Mouse (Mus musculus) lung, postnatal 4 days (tissue): ENCODE data around the gene Il10.
"Not testable (repeated sequence)": the region's sequence is repeated elsewhere in the genome, so short reads cannot be mapped to it uniquely, and the experiment has no call there.

ENCODE experiments used
- DNase-seq, 2 experiments: peaks; one replicate each; pipeline ENCODE4 v3.0.0; 2021

Il10 gene

DNA sequence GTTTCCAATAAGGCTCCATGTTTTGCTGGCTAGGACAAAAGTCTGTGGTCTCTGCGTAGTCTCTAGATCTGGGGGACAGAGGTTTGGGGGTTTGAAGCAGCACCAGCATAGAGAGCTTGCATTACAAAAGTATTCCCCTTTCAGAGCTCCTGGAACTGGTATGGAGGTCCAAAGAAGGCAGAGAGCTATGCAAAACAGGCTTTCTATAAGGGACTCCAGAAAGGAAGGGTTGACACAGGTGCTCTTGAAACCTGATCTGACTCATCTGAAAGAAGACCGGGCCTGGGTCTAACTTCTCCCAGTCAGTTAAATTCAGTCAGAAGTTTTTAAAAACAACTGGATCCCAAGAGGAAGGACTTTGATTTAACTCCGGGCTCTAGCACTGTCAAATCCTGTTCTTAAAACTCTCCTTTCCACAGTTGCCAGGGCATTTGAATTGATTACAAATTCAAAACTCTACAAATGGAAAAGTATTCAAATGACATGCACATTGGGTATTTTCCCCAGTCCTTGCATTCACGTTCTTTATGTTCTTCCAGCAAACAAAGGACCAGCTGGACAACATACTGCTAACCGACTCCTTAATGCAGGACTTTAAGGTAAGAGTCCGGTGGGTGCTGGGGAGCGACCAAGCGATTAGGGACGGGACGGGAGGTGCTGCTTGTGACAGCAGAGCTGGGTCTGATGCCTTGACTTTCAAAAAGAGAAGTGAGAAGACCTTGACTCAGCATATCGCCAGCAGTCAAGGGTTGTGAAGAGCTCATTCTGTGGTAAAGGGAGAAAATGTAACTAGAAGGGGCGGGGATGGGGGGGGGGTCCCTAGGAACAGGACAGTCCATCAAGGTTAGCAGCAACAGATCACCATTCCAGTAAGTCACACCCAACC lies 1.0 kb downstream of the Il10 start:
- DNase-seq: no peak

DNA sequence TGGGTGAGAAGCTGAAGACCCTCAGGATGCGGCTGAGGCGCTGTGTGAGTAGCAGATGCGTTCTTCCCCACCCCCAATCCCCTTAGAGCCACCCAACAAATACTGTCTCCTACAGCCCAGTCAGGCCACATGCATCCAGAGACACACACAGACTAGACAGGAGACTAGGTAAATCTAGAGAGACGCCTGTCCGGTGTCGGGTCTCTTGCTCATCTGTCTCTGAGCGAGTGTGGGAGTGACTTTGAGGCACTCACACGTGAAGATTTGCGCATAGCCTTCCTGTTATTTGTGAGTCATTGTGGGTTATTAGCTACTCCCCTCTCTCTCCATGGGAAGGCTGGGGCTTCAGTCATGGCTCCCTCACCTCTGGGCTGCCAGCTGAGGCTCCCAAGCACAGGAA lies 1.8 kb downstream of the Il10 start:
- no peak for DNase-seq

GRCm38 (mm10) chr1:131021900-131022590 lies 2.4 kb downstream of the Il10 start:
- DNase-seq: no peak

- no peak for DNase-seq
Observed at GRCm38 (mm10) chr1:131022591-131023249, 3.1 kb downstream of the Il10 start.

- DNase-seq: not testable (repeated sequence)
Observed at GRCm38 (mm10) chr1:131023250-131023858, 3.7 kb downstream of the Il10 start.

DNA sequence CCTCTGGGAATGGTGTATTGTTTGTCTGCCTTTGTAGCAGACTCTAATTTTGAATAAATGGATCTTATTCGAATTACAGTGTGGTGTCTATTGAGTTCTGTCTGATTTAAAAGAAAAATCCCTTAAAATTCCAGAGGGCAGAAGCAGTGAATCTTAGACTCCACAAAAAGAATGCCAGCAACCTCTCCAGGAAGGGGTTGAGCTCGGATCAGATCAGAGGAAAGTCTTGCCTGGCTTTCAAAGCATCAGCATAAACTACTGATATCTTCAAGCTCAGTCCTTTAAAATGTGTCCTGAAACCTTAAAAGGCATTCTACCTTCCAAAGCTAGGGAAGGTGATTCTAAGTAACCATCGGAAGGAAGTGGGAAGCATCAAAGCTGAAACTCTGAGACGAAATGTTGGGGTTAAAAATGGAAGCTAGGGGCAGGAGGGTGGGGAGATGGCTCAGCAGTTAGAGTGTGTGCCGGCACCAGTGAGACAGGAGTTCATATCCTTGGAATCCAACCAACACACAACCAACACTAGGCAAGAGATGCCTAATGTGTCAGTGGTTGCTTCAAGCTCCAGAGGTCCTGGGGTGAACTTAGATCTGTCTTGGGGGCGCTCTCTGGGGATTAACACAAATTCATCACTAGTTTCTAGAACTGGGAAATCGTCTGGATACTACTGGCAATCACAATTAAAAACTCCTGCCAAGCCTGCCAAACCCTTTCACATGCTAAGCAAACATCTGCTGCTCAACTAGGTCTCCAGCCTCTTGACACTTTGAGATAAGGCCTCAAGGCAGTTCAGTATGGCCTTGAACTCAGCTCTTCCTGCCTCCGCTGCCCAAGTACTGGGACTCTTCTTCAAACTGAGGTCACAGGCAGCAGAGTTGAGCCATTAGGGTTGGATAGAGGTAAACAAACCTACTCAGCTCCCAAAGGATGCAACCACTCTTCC lies 5.5 kb downstream of the Il10 start:
- DNase-seq: no peak

GRCm38 (mm10) chr1:131025843-131026190 lies 6.2 kb downstream of the Il10 start:
- no peak for DNase-seq

GRCm38 (mm10) chr1:131029215-131029614 lies 9.6 kb downstream of the Il10 start:
- no peak for DNase-seq

DNA sequence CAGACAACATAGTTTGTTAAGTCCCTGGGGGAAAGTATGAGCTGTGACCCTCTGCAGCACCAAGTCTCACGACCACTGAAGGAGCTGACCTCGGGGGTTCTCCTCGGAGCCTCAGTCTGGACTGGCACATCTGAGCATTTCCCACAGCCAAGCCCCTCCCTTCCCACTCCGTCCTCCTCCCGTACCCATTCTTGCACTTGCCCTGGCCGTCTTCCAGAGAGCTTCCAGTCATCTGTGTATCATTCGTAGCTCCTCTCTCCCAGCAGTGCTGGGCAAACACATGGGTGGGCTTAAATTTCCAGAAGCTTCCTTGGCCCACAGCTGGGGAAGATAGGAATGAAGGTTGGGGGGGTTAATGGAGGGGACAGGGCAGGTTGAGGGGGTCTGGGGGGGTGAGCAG lies 10.6 kb downstream of the Il10 start:
- no peak for DNase-seq

DNA sequence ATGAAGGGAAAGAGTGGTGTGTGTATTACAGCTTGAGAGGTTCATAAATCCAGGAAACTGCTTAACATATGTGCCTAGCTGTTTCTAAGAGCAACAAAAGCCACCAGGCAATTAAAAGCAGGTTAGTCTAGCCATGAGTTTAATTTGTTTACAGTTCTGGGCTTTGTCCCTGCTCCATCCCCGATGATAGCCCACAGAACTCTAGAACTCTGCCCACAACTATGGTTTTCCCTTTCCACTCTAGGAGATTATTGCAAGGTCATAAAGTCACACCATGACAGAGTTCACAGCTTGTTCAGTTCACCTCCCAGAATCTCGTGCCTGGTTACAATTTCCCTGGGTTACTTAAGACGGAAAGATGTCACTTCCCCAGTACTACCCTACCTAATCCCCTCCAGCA lies 11.6 kb downstream of the Il10 start:
- DNase-seq: no peak

- no peak for DNase-seq
Observed at GRCm38 (mm10) chr1:131038001-131038400, 18.4 kb downstream of the Il10 start.

GRCm38 (mm10) chr1:131038415-131039017 lies 18.9 kb downstream of the Il10 start:
- no peak for DNase-seq

- DNase-seq: no peak
Observed at GRCm38 (mm10) chr1:131039479-131039878, 19.8 kb downstream of the Il10 start.

GRCm38 (mm10) chr1:131042263-131042662 lies 22.6 kb downstream of the Il10 start:
- no peak for DNase-seq

- no peak for DNase-seq
Observed at GRCm38 (mm10) chr1:131042721-131043120, 23.1 kb downstream of the Il10 start.

DNA sequence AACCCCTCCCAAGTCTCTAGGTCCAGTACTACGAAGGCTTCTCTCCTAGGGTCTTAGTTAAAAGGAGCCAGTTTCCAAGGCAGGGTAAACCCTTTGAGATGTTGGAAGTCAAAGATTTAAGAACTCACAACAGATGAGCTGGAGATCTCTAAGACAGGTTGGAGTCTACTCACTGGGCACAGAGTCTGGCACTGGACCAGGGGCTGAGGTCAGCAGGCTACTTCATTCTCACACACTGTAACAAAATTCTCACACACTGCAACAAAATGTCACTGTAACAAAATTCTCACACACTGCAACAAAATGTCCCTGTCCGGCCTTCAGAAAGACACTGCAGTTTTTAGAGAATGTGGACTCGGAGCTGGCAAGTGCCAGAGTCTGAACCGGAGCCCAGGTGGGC lies 24.0 kb downstream of the Il10 start:
- no peak for DNase-seq

DNA sequence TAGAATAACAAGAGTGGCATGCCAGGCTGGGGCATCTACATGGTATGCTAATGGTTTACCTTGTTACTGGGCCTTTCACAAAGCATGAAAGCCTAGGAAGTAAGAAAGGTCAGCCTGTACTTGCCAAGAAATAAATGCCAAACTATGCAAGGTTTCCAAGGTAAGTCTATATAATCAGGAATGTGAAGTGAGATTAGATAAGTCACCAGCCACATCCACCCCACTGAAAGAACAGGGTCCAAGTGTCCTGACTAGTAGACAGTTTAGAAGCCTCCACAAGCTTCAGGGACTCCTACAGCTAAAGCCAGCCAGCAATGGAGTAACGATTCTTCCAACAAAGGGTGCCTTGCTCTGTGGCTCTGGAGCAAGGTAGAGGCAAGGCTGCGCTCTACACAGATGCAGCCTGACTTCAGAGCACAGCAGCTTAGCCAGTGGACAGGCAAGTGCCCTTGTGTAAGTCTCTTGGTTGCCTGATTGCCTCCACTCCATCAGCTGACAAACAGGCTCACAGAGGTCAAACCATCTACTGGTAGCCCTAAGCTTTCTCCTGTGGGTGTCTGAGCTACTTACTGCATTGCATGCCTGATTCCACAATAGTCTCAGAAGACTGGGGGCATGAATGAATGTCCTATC lies 26.2 kb downstream of the Il10 start:
- DNase-seq: no peak

DNA sequence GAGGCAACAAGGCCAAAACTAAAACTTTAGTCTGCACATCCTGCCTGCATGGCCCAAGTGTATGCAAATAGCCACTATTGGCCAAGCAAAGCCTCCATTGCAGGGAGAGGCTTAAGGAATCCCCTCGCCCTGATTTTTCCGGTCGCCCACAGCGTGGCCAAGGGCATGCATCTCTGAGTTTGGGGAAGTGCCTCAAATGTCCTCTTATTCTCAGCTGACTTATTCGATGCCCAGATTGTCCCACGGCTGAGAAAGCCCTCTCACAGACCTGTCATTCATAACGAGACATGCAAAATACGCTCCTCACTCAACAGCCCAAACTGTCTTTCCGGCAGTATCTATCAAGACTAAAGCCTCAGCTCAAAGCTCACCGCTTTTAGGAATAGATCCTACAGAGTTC lies 27.0 kb downstream of the Il10 start:
- DNase-seq: no peak

DNA sequence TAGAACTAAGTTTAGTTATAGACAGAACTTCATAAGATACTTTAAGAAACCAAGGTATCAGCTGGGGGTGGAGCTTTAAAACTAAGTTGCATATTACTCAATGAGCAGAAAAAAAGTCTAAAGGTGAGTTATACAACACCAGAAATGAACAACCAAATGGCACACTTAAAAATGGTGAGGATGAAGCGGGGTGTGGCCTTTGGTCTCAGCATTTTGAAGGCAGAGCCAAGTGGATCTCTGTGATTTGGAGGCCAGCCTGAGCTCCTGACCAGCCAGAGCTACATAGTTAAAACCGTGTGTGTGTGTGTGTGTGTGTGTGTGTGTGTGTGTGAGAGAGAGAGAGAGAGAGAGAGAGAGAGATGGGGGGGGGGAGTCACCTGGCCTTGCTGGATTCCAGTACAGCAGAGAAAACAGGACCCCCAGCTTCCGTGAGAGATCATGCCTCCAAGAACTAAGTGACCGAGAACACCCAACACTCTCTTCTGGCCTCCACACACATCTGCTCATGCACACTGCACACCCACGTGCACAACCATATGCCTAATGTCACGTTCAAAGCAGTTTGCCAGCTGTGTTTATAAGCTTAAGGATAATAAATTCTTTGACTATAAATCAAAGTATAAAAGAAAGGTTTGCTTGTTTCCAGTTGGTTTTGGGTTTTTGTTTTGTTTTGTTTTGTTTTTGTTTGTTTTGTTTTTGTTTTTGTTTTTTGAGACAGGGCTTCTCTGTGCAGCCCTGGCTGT lies 28.6 kb downstream of the Il10 start:
- no peak for DNase-seq

DNA sequence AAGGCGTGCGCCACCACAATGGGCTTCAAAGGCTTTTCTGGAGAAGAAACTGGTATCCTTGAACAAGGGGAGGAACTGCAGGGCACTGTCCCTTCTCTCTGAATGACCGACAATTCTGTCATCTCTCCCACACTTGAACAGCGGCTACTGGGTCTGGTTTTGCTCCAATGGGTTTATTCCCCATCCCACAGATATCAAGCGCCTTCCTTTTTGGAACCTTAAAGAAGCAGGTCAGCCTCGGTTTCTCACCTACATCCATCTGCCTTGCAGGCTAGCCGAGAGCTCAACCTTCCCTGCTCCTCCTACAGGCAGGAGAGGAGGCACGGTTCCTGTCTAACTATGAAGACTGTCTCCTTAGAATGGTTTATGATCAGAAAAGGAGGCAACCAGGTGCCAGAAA lies 29.3 kb downstream of the Il10 start:
- no peak for DNase-seq
